Mouse (Mus musculus) layer of hippocampus, adult 9-10 months (tissue): ENCODE measurements around the gene Serinc4.

Source experiments
- DNase-seq: peaks from one replicate; pipeline ENCODE4 v3.0.0; 2022; ENCODE audit warnings: low spot score

The Serinc4 gene

DNA sequence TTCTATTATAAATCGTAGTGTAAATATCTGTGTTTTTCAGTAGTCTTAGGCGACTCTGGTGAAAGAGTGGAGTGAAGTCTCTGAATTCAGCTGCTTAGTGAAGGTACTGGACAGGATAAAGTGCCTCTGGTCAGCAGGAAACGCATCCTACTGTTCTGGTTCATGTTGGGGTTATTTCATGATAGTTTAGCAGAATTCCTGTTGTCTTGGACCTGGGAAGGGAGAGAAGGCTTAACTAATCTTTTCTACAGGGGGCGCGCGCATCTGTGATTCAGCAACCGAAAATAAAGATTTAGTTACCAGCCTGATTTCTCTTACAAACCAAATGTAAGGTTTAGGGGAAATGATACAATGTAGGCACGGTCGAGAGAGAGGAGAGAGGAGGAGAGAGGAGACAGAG is 8.4 kb downstream of the Serinc4 start:
- no peak for DNase-seq

DNA sequence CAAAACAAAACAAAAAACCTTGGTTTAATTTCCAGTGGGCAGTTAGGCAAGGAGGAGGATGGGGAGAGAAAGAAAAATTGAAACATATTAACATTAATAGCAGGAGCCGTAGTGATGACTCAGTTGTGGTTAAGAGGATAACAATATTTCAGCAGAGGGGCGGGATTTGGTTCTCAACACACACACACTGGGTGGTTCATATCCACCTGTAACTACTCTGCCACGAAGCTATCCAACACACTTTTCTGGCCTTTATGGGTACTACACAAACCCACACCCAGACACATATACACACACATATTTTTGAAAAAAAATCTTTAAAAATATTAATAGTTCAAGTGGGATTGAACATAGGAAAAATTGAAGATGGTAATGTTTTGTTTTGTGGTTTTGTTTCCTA is 9.6 kb downstream of the Serinc4 start:
- DNase-seq, result no peak

DNA sequence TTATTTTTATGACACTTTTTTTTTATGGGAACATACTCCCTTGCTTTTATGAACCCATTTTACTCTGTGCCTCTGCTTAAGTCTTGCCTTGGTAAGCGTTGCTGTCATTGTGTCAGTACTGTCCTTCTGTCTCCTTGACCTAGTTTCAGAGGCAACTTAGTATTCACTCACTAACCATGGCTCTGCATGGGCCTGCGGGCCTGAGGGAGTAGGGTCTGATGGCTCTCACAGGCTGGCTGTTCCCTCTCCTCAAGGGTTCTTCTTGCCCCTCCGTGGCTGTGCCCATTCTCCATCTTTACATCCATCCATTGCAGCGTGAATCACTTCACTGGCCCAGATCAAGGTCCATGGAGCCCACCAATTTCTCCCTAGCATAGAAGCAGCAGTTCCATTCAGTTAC is 10.1 kb downstream of the Serinc4 start:
- DNase-seq, result no peak

DNA sequence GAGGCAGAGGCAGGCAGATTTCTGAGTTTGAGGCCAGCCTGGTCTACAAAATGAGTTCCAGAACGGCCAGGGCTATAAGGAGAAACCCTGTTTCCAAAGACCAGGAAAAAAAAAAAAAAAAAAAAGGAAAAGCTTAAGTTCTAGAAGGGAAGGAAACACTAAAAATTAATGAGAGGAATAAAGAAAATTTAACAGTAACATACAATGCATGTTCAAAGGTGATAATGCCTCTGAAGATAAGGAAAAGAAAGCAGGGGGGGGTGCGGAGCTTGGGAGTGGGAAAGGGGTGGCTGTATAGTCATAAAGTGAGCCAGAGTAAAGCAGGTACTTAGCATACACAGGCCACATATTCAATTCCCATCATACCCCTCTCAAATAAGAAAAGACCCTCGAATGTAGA is 11.5 kb downstream of the Serinc4 start:
- no peak for DNase-seq

DNA sequence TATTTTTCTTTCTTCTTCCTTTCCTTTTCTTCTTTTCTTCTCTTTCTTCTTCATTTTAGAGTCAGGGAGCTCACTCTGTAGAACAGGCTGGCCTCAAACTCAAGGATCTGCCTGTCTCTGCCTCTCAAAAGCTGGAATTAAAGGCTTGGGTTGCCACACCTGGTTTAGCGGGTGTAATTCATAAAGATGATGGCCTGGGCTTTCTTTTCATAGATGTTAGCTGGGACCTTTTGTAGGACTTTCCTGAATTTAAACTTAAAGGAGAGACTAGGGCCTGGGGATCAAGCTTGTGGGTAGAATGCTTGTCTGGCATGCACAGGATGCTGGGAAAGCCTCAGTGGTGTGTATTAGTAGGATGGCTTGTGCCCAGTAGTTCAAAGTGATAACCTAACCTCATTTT is 12.4 kb downstream of the Serinc4 start, which contains the start of gene Ell3:
Ell3 (minus strand) TSS at position 101 of the 400 bp plus-strand sequence.
- no peak for DNase-seq

DNA sequence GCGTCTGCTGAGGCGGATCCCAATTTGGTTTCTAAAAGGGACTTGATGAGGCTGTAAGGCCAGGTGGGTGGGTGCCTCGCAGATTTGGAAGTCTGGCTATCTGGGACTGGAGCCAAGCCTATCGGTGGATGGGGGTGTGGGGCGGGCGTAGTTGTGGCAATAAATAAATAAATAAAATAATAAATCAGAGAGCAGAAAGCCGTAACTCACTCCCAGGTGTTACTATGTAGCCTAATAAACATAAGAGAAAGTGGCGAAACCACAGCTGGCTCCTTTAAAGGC is 13.6 kb downstream of the Serinc4 start:
- no peak for DNase-seq

DNA sequence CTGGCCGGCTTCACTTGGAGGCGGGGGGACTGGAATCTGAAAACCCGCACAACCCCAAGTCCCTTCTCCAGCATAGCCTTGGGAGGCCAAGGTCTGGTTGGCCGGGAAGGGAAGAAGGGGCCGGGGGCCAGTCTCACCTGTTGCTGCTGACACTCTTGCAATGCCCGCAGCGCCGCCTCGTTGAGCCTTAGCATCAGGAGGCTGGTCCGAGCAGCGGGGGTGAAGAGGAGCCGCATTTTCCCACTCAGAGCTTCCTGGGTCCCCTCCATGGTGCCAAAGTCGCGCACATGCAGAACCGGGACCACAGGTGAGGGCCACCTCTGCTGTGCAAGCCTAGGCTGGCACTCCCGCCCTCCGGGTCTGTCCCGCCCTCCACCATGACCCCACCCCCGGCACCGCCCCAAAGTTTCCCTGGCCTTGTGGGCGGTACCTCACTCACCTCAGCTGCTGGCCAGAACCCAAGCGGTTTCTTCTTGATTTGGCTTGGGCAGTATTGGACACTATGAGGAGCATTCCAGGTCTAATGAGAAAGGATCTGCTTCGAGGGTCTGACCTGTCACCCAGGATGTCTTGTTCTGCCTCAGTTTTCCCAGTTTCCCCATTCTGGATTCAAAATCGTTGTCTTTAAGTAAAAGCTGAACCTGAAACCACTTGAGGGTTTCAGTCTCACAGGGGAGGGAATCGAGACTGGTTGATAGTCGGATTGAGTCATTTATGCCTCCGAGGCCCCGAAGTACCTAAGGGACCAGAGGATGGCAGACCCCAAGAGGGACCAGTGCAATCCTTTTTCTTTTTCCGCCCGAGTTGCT is 14.1 kb downstream of the Serinc4 start:
- no peak for DNase-seq

DNA sequence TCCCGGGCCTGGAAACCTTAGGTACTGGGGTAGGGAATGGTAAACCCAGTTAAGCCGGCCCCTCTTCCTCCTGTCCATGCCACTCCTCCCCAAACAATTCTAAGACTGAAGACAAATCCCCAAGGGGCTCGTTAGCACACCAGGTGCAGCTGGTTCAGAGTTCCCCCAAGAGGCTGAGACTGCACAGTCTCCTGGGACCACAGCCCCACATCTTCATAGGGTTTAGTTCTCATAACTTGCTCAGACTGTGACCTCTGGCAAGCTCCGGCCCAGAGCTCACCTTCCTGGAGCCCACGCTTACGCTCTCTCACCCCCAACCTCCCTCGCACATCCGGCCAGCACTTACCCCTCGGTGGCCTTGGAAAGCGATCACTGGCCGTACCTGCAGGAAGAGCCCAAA is 14.8 kb downstream of the Serinc4 start:
- no peak for DNase-seq

DNA sequence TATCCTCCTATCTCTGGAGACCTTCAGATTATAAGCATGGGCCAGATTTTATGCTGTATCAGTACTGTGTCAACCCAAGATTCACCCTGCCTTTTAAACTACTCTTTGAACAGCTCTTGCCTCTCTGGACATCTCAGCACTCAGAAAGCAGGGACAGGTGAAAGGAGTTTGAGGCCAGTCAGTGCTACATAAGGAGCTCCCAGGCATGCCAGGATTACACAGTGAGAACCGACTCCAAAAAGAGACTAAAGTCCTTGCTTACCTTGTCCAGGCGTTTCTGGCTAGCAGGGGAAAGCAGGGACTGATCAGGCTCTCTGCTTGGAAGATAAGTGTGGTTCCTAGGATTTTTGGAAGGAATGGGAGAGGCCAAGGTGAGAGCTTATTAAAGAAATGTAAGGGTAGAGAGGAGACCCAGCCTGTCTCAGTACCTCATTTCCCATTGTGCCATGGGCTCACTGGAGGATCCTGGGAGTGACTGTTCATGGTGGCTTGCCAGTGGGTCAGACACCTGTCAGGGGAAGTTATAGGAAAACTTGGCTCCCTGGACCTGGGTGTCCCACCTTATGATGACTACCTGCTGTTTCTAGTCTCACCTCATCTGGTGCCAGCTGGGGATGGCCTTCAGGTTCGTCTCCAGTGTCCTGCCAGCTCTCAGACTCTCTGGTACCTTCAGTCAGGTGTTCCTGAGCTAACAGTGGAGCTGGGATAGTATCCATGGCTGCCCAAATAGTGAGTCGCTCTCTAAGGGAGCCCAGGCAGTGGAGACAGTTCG is 15.6 kb downstream of the Serinc4 start:
- DNase-seq, result no peak

DNA sequence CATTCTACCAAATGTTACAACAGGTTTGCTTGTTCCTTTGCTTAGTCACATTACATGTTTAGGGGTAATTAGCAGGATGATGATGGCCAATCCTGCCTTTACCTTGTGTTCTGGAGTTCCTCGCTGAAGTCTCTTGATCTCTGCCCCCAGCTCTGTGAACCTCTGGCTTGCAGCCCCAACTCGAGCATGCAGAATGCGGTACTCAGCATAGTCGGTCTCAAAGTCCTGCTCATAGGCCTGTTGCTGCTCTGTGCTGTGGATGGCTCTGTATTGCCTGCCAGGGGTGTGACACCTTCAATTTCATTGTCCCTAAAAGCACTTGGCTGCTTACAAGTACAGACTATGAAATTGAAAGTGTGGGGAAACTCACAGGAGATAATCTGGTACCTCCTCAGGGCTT is 16.8 kb downstream of the Serinc4 start:
- DNase-seq, result no peak

DNA sequence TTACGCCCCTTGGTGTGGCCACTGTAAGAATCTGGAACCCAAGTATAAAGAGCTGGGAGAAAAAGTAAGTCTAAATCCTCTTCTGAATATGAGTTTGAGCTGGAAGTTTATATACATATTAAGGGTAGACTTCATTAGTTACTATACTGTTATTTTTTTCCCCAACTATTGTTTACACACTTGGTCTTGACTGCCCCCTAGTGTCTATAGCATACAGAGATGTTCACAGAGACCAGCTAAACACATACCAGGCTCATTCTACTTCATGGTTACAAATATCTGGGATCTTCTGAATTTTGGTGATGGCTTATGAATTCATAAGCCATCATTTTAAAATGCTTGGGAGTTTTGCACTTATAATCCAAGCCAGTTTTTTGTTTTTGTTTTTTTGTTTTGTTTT is 21.7 kb downstream of the Serinc4 start:
- DNase-seq, result no peak

DNA sequence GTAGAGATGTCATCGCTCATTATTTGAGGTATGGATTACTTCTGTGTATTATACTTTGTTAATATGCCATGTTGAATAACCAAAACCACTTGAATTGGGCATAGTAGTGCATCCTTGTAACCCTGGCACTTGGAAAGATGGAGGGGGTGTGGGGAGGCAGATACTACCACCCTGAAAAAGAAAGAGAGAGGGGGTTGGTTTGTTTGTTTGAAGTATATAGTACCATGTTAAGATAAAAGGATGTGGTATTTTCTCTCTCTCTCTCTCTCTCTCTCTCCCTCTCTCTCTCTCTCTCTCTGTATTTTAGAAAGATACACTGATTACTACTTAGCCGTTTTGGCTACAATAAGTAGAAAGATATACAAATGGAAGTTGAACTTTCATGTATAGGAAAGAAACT is 30.7 kb downstream of the Serinc4 start:
- no peak for DNase-seq

DNA sequence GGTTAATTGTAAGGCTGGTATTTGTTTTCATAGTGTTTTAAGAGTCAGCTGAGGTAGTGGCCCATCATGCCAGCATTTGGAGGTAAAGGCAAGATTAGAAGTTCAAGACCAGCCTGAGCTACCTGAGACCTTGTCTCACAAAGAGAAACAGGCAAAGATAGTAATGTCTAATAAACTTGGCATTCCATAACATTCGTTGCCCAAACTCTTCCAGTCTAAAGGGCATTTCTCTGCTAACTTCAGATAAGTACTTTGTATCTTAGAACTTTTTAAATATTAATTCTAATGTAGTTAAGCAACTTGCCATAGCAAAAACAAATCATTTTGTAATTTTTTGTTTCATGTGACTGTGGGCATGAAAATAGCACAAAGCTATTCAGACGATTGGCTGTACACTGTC is 33.4 kb downstream of the Serinc4 start:
- no peak for DNase-seq

DNA sequence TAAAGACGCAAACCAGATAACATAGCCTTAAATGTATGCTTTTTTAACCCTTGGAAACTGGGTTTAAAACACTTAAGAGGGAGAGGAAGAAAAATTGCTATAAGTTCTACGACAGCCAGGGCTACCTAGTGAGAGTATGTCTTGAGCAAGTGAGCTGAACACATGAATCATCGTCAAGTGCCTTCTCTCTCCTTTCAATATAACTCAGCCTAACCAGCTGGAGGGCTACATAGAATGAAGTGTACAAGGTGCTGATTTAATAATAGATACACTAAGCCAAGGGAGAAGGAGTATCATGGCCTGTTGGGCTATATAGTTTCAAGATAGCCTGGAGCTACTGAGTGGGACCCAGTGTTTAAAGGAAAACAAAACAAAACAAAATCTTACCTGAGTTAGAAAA is 38.1 kb downstream of the Serinc4 start:
- DNase-seq, result no peak

DNA sequence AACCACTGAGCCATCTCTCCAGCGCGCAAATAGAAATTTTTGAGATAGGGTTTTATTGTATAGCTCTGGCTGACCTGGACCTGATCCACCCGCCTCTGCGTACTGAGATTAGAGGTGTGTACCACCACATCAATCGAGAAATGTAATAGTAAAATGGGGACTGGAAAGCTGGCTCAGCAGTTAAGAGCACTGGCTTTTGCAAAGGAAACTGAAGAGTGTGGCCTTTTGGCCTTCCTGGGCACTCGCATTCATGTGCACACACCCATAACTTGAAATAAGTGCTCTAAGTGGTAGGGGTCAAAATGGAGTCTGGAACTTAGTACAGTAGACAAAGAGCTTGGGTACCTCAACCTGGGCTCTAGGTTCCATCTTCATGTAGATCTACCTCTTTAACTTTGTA is 40.2 kb downstream of the Serinc4 start:
- DNase-seq, result no peak

DNA sequence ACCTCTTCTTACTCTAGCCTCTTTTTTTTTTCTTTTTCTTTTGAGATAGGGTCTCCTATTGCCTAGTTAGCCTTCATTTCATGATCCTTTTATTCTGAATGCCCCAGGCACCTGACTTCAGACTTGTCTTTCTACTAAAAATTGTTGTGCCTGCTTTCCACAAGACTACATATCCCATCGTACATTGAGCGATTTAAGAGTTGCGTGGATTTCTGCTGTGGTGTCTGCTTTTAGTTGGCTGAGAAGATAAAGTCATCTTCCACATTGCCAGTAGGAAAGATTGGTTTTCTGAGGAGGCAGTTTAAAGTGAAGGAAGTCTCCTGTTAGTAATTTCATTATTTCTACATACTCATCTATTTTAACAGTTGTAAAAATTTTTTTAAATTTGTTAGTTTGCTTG is 41.0 kb downstream of the Serinc4 start:
- DNase-seq, result no peak

DNA sequence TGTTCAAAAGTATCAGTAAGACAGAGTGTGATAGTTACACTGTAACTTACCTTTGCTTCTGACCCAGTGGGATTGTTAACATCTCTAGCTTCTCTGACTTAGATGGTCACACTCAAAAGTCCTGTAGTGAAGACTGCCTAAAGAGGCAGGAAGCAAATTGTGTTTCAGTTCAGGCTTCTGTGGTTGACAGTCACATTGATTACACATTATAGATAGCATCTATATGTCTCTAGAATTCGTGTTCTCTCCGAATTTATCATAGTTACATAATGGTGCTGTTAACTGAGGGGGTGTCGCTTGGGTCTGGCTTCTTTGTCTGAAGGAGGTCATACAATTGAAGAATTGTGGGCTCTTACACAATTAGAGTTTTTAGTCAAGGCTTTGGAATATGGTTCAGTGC is 41.5 kb downstream of the Serinc4 start:
- no peak for DNase-seq

DNA sequence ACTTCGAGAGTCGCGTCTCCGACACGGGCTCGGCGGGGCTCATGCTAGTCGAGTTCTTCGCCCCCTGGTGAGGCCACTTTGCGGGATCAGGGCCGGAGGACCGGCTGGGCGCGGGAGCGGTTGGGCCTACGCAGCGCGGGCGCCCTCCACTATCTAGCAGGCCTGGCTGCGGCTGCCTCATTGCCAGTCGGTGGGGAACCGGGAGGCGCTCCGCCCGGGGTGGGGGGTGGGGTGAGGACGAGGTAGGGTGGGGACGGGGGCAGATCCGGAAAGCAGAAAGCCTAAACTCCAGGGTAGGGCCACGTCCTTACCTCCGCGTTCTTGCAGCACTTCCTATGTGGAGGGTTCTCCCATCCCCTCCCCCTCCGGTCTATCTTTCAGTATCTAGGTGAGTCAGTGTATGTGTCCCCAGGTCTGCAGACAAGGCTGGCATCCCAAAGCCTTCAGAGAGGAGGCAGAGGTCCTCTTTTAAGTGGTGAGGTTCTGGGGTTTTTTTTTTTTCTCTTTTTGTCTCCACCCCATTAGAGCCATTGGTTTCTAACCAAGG is 42.4 kb downstream of the Serinc4 start:
- DNase-seq, result no peak

DNA sequence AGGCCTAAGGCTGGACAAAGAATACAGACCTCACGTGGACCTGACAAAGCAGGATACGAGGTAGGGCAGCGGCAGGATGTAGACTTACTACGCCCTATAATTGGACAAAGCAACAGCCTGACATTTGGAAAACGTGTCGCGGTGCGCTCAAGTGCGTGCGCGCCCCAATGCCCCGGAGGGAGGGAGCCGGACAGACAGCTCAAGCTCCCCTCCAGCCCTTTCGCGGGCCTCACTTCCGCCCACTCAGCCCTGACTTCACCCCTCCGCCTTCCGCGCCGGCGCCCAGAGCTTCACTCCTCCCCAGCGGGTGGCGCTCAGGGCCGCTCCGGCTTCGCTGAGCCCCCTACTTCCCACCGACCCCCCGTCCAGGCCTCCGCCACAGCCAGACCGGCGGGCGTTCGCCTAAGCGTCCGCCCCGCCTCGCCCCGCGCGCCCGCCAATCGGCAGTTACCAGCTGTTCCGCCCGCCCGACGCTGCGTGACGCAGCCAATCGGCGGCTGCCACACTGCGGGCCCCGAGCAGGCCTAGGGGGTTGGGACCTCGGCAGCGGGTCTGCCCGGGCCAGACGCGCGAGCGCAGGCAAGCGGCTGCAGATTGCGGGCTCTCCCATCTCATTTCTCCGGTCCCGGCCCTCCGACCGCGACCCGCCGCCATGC is 43.1 kb downstream of the Serinc4 start, which contains the start of the genes Pdia3 and Catsper2:
Pdia3 (plus strand) TSS at position 389 of the 656 bp plus-strand sequence.
Catsper2 (minus strand) TSS at position 406 of the 656 bp plus-strand sequence.
- DNase-seq, result peak; percentile 76

DNA sequence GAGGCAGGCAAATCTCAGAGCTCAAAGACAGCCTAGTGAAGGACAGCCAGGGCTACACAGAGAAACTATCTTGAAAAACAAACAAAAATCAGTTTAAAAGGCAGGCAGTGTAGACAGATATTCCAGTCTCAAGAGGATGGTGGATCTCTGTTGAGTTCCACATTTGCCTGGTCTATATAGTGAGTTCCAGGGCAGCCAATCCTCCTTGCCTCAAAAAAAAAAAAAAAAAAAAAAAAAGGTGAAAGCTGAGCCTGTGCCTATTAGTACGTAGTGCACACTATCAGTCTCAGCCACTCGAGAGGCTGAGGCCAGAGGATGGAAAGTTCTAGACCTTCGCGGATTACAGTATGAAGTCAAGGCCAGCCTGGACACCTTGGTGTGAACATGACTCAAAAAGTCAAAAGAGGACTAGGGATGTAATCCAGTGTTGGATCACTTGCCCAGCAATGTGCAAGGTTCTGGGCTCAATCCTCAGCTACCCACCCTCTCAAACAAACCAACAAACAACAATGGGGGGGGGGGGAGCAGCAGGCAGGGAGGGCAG is 43.7 kb downstream of the Serinc4 start:
- no peak for DNase-seq

DNA sequence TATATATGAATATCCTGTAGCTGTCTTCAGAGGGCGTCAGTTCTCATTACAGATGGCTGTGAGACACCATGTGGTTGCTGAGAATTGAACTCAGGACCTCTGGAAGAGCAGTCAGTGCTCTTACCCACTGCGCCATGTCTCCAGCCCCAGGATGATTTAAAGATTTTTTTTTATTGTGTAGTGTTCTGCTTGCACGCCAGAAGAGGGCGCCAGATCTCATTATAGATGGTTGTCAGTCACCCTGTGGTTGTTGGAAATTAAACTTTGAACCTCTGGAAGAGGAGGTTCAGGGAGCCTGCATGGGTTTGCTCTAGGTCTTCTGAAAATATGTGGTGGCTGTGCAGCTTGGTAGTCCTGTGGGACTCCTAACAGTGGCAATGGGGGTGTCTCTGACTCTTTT is 48.4 kb downstream of the Serinc4 start:
- no peak for DNase-seq

DNA sequence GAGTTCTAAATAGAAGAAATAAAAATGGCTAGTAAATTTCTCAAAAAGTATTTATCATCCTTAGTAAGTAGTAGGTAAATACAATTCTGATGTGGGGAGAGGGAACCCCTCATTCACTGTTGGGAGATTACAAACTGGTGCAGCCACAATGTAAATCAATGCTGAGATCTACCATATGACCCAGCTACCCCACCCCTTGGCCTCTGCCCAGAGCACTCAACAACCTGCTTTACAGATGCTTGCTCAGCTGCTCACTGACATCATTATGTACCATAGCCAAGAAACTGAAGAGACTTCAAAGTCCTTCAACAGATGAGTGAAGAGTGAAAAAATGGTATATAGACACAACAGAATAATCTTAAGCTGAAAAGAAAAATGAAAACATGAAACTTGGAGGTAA is 53.3 kb downstream of the Serinc4 start:
- DNase-seq, result no peak
